Mouse (Mus musculus): ENCODE results near the gene Dync1i2.

GRCm38 (mm10) chr2:71298729-71299128, 87.2 kb downstream of the Dync1i2 start:
- TF ChIP-seq CTCF (IDR thresholded peaks at IDR 0.05; ENCODE audit: insufficient read depth, low read length) (no peak), POLR2A (IDR thresholded peaks at IDR 0.05; ENCODE audit: borderline replicate concordance, extremely low read depth, low read depth, low read length) (no peak)

Measured in lung, adult 2 months (tissue).